Mouse (Mus musculus) CD4-positive, CD25-positive, alpha-beta regulatory T cell, adult 4 months (primary cell): ENCODE measurements around the gene Krt5. TPM values are rescaled to one million over a fixed set of nuclear protein-coding genes. Genes with fewer than 3 reads are reported as not detected.
"Not testable (repeated sequence)": the region's sequence is repeated elsewhere in the genome, so short reads cannot be mapped to it uniquely, and the experiment has no call there.

Source experiments
- ATAC-seq: one replicate; pipeline ENCODE4 v1.8.0; 2017
- polyA plus RNA-seq, 2 experiments: library from polyadenylated mRNA; unstranded; fragments of 100-300 nt; shearing (Covaris generic); gene quantifications; one replicate each; pipeline ENCODE4 v1.2.1; 2017

The Krt5 gene
- polyA plus RNA-seq: not detected

DNA sequence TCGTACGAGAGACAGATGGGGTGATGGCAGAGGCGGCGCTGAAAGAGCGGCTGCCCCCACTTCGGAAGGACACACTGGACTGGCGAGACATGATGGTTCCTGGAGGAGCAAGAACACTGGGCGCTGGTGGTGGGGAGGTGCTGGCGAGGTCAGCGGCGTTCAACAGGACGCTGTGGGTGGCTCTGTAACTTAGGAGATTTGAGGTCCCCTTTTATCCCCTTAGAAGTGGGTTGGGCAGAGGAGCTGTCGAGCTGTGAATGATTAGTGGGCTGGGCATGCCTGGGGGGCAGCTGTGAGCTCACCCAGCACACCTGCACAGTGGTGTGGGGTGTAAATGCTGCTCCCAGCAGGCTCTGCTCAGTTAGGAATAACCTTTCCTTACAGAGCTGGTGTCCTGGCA is at the start of gene Krt5:
Krt5 (minus strand) TSS at position 179 of the 400 bp plus-strand sequence.
- no peak for ATAC-seq

DNA sequence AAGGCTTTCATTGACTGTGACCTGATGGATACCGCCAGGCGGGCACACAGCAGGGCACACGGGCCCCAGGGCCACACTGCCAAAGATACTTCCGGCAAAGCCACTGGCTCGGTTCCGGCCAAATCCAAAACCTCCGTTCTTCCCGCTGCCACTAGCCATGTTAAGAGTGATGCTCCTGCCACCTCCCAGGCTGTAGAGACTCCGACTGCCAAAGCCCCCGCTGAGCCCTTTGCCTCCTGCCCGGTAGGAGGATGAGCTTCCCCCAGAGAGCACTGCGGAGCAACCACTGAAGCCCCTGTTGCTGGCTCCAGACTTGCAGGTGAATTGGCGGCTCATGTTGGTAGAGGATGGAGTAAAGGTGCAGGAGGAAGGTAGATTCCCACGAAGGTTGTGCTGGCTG is 30.0 kb upstream of the Krt5 start, which contains the start of gene Krt71:
Krt71 (minus strand) TSS at position 399 of the 400 bp plus-strand sequence.
- ATAC-seq: no peak

DNA sequence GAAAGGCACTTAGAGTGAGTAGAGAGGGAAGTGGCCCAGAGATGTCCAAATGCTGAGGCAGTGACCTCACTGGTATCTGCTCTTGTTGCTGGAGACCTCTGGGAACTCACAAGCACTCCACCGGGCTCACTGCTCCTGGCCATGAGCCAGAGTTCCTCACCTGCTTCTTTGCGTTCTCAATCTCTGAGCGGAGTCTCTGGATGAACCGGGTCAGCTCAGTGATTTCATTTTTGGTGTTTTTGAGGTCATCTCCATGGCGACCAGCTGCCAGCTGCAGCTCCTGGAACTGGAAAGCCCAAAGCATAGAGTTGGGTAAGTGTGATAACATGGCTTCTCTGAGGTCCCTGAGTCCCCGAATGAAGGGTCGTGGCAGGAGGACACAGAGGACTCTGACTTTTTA is 25.1 kb upstream of the Krt5 start:
- ATAC-seq: no peak

DNA sequence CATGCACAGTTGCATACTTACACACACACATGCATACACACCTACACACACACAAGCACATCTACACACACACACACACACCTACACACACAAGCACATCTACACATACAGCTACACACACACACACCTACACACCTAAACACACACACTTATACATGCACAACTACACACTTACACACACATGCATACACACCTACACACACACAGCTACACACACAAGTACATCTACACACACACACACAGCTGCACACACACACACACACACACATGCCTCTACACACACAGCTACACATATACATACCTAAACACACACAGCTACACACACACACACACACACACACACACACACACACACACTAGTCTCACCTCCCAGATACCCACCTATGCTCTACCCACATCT is 18.0 kb upstream of the Krt5 start:
- ATAC-seq: no peak

DNA sequence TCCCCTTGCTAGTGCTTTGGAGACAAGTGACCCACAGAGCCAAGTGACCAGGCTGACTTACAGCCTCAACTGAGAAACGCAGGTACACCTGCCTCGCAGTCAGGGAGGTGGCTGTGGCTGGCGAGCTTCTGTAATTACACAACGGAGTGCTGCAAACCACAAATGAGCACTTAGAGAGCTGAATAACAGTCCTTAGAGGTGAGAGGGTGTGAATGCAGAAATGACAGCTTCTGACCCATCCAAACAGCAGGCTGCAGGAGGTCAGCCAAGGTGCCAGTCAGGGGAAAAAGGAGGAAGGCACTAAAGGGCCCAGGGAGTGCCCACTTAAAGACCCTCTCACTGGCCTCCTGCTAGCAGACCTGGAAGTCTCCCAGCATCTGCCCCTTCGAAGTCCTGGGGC is 12.0 kb upstream of the Krt5 start:
- no peak for ATAC-seq

DNA sequence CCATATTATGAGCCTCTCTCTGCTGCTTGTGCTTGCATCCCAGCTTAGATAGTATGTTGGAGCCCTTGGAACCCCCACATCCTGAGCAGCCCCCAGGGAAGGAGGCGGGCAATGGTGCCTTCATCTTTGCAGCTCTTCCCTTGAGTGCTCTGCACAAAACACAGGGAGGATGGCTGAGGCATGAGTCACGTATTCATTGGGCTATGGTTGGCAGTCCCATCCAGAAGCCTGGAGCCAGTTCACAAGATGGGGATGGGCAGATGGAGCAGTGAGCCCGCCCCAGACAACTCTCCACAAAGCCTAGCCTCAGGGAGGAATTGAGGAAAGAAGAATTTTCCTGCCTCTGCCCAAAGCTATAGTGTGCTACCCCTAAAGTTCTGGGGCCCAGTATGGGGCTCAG is 3.1 kb upstream of the Krt5 start:
- ATAC-seq: no peak

DNA sequence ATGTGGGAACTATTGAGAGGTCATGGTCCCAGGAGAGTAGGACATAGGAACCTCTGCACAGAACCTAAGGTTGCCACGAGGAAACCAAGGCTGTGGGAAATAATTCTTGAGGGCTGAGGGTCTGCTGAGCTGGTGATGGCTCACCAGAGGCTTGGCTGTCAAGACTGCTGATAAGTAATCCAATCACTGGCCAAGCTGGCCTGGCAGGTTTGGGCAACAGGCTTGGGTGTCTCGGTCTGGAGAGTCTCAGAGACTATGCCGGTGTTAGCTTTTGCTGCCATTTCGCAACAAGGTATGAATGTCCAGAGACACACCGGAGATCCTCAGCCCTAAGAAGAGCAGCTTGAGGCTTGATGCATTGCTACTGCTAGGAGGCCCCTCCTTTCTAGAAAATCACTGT is 1.7 kb upstream of the Krt5 start:
- ATAC-seq: no peak

DNA sequence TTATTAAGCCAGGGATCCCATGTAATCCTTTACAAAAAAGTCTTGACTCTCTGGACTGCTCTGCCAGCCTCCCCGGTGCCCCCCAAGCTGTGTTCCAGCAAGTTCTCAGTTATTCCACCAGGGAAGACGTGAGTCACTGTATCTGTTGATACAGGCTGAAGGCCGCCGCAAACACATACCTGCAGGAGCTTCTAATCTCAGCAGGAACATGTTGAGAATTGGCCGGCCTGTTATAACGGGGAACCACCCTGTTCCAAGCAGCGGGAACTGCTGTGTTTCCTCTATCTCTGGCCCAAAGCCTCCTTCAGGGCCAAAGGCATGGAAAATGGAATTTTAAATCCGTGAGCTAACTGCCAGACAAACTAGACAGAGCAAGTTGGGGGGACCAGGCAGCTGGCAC is 1.0 kb upstream of the Krt5 start:
- no peak for ATAC-seq

DNA sequence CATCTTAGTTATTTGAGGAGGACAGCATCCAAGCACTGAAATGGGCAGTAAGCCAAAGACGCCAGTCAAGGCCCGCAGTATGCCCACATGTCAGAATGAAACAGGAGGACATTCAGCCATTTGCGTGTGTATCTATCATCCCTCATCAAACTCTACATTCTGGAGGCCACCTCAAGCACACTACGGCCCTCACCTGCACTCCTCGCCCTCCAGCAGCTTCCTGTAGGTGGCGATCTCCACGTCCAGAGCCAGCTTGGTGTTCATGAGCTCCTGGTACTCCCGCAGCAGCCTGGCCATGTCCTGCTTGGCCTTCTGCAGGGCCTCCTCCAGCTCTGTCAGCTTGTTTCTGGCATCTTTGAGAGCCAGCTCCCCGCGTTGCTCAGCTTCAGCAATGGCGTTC is 4.0 kb downstream of the Krt5 start:
- ATAC-seq: no peak

DNA sequence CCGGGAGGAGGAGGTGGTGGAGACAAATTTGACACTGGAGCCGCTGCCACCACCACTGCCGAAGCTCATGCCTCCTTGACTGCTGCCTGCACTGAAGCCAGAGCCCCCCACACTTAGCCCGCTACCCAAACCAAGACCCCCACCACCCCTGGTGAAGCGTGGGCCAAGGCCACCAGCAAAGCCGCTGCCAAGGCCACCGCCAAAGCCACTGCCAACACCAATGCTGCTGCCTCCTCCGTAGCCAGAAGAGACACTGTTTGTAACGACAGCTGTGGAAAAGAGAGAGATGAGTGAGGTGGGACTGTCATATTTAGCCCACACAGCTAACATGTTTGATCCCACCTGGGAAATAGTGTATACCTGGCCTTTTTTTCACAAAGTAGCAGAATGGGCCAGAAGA is 5.2 kb downstream of the Krt5 start:
- no peak for ATAC-seq

DNA sequence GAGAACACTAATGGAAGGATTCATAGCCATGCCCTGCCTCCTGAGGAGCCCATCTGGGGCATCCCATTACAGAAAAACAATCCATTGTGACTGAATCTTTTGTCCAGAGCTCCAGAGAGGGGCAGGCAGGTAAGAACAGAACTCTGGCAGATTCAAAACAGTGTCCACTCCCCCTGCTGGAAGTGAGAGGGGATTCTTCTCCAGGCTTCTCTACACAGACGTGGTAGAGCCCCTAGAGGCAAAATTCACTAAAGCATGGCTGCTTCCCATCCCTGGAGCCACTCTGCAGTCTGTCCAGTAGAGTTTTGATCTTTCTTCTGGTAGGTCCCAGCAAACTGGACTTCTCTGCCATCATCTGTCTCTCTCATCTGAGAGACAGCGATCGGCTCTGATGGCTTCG is 8.6 kb downstream of the Krt5 start:
- no peak for ATAC-seq

DNA sequence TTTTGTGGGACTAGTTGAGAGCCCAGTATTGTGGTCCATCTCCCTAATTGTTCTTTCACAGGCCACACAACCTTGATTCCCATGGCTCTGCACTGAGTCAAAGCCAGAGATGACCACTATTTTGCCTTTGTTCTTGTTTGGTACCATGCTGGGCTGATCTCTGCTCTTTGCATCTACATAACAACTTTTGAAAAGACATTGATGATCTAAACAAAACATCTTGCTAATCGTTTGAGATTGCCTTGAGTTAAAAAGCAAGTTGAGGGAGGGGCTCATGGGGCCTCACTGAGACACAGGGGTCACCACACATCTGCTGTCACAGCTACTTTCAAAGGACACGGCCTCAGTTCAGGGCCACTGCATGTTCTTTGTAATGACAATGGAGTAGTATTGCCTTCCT is 10.3 kb downstream of the Krt5 start:
- no peak for ATAC-seq

DNA sequence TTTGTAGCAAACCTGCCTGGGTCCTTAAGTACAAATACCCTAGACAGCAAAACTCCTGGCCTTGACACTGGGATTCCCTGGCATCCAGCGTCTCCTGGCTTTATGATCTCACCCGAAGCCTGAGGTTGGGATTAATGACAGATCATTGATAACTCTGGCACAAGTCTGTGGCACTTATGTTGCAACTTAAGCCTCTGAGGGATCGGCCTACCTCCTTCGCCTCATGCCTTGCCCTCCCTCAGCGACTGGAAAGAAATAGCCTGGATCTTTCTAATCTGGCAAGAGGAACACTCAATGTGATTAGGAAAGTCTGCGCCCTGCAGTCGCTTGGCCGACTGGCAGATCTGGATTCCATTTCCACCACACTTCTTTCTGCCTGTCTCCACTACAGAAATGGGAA is 12.8 kb downstream of the Krt5 start:
- ATAC-seq: no peak

DNA sequence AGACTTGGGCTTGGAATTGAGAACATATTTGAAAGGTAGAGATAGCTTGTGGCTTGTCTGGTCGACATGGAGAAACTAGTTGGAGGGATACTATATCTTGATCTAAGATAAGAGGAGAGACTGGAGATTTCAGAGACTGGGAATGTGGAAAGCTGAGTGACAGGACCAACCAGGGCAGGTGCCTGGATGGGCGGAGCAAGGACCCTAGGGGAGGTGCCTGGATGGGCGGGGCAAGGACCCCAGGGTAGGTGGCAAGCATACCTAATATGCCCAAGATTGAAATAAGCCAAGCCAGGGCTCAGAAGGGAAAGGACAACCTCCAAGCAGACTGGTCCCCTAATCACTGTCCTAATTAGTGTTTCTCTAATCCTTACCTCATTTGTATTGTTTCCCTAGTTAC is 13.5 kb downstream of the Krt5 start:
- no peak for ATAC-seq

DNA sequence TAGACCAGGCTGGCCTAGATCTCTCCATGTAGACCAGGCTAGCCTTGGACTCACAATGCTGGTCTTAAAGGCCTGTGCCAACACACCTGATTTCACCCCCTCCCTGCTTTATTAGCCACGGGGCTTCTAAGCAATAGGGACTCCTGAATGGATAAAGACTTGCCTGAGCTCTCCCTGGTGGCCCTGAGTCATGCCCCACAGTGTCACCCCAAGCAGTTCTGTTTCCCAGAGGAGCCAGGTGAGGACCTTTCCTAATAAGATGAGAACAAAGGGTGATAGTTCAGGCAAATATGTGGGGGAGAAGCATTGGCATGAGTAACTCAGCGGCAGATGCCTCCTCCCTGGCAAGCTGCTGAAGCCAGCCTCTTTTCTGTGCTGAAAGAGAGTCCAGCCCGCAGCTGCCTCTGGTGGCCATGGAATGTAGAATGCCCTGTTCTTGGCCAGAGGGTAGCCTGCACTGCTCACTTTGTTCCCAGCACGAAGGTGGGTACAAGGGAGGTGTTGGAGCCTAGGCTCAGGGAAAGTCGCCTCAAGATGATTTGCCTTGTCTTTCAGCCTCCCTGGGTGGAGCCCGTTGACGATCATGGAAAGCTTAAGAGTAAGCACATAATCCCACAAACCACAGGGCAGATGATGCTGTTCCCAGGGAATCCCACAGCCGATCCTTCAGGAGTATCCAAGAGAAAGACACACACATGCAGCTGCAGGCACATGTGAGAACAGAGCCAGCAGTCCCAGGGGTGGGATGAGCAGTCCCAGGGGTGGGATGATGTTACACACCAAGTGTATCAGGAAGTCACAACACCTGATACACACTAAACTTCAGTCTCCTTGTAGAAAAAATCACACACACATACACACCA is 15.1 kb downstream of the Krt5 start:
- ATAC-seq: no peak

DNA sequence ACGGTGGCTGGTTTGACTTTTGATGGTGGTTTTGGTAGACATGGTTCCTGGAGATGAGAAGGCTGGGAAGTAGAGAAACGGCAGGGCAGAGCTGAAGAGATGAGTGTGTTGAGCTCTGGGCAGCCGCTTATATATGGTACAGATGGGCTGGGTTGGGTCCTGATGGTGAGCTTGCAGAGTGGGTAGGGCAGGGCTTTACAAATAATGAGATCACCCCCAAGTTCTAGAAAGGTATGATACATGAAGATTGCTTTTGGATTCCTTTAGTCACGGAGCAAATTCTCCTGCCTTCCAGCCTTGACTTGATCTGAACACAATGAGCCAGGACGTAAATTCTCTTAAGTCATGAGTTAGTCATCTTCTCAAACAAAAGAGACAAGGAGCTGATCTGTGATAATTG is 18.5 kb downstream of the Krt5 start, which contains the start of gene Krt6a:
Krt6a (minus strand) TSS at position 101 of the 400 bp plus-strand sequence.
- no peak for ATAC-seq

DNA sequence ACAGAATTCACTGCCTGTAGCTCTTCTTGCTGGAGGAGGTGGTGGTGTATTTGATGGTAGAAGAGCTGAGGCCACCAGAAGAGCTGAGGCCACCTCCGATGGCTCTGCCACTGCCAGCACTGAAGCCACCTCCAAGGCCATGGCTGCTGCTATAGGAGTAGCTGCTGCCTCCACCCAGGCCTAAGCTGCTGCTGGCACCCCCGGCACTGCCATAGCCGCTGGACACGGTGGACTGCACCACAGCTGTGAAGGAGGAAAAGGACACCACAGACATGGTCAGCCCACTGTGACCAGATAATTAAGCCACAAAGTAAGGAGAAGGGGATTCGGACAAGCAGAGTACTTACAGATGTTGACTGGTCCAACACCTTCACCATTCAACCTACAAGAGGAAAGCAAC is 22.2 kb downstream of the Krt5 start:
- ATAC-seq: not testable (repeated sequence)

DNA sequence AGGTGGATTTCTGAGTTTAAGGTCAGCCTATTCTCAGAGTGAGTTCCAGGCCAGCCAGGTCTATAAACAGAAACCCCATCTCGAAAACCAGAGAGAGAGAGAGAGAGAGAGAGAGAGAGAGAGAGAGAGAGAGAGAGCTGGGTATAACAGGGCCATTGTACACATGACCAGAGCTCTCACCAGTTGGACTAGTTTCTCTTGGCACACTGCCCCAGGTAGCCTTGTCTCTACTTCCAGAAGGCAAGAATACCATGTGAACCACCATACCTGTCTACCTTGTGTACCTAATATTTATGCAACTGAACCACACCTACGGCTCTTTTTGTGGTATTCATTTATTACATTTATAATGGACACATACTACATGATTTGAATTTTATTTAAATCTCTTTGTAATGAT is 24.5 kb downstream of the Krt5 start:
- ATAC-seq: no peak

DNA sequence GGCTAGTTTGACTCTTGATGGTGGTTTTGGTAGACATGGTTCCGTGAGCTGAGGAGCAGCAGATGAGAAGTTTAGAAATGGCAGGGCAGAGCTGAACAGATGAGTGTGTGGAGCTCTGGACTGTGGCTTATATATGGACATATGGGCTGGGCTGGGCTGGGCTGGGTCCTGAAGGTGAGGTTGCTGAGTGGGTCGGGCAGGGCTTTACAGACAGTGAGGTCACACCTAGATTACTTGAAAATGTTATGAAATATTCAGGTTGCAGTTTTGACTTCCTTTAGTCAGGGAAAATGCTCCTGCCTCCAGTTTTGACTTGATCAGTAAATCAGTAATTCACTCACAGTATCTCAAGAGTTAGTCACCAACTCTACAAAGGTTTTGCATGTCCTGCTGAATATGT is 32.5 kb downstream of the Krt5 start, which contains the start of gene Krt6b:
Krt6b (minus strand) TSS at position 101 of the 400 bp plus-strand sequence.
- ATAC-seq: no peak

DNA sequence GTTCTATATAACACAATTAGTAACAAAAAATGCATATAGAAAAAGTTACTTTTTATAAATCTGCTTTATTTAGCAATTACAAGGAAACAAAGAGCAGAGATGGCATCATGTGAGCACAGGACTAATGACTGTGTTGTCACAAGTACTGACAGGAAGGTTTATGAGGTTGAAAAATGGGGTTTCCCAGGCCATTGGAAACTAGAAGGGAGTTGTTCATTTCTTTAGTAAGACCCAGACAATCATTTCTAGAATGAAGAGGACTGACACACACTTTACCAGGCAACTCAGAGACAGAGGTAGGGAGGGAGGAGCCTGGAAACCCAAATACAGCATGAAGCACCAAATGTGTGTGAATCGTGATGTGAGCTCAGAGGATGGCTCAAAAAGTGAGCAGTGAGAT is 36.7 kb downstream of the Krt5 start:
- no peak for ATAC-seq
